Mouse (Mus musculus): Measurements from ENCODE around the gene Shbg.

The Shbg gene

GRCm38 (mm10) chr11:69601768-69602167, 15.9 kb downstream of the Shbg start:
- DNase-seq (ENCODE audit: low read depth, low spot score), result no peak

- no peak for DNase-seq (ENCODE audit: low read depth, low spot score)
Measured at GRCm38 (mm10) chr11:69600098-69600497, 17.6 kb downstream of the Shbg start.

- DNase-seq (ENCODE audit: low read depth, low spot score), result no peak
Measured at GRCm38 (mm10) chr11:69599436-69599835, 18.3 kb downstream of the Shbg start.

- no peak for DNase-seq (ENCODE audit: low read depth, low spot score)
Measured at GRCm38 (mm10) chr11:69594853-69595252, 22.9 kb downstream of the Shbg start.

GRCm38 (mm10) chr11:69592799-69593198, 24.9 kb downstream of the Shbg start:
- no peak for DNase-seq (ENCODE audit: low read depth, low spot score)

GRCm38 (mm10) chr11:69591899-69592637, 25.6 kb downstream of the Shbg start:
- DNase-seq (ENCODE audit: low read depth, low spot score), result no peak

GRCm38 (mm10) chr11:69591424-69591823, 26.3 kb downstream of the Shbg start:
- DNase-seq (ENCODE audit: low read depth, low spot score), result no peak

GRCm38 (mm10) chr11:69590622-69591021, 27.1 kb downstream of the Shbg start:
- no peak for DNase-seq (ENCODE audit: low read depth, low spot score)

- DNase-seq (ENCODE audit: low read depth, low spot score), result no peak
Measured at GRCm38 (mm10) chr11:69589207-69589834, 28.4 kb downstream of the Shbg start.

GRCm38 (mm10) chr11:69585718-69586325, 31.9 kb downstream of the Shbg start:
- peak; percentile 7 for DNase-seq (ENCODE audit: low read depth, low spot score)

- DNase-seq (ENCODE audit: low read depth, low spot score), result no peak
Measured at GRCm38 (mm10) chr11:69584937-69585336, 32.8 kb downstream of the Shbg start.

- no peak for DNase-seq (ENCODE audit: low read depth, low spot score)
Measured at GRCm38 (mm10) chr11:69584008-69584407, 33.7 kb downstream of the Shbg start.

- no peak for DNase-seq (ENCODE audit: low read depth, low spot score)
Measured at GRCm38 (mm10) chr11:69582230-69582805, 35.4 kb downstream of the Shbg start.

GRCm38 (mm10) chr11:69581814-69582213, 35.9 kb downstream of the Shbg start:
- DNase-seq (ENCODE audit: low read depth, low spot score), result no peak

GRCm38 (mm10) chr11:69581147-69581688, 36.5 kb downstream of the Shbg start:
- DNase-seq (ENCODE audit: low read depth, low spot score), result peak; percentile 89

GRCm38 (mm10) chr11:69580572-69581146, 37.0 kb downstream of the Shbg start:
- no peak for DNase-seq (ENCODE audit: low read depth, low spot score)

GRCm38 (mm10) chr11:69580091-69580514, 37.6 kb downstream of the Shbg start, which contains the start of the genes Wrap53 and Trp53:
Wrap53 (minus strand) TSS chr11:69580255.
Trp53 (plus strand) TSS chr11:69580359.
- DNase-seq (ENCODE audit: low read depth, low spot score), result peak; percentile 87

GRCm38 (mm10) chr11:69579128-69580017, 38.3 kb downstream of the Shbg start:
- peak; percentile 90 for DNase-seq (ENCODE audit: low read depth, low spot score)

GRCm38 (mm10) chr11:69578301-69578700, 39.4 kb downstream of the Shbg start:
- DNase-seq (ENCODE audit: low read depth, low spot score), result no peak

GRCm38 (mm10) chr11:69576307-69576706, 41.4 kb downstream of the Shbg start:
- no peak for DNase-seq (ENCODE audit: low read depth, low spot score)

- peak; percentile 45 for DNase-seq (ENCODE audit: low read depth, low spot score)
Measured at GRCm38 (mm10) chr11:69575220-69575619, 42.5 kb downstream of the Shbg start.

All from A20 (cell line).